Mouse (Mus musculus): Measurements from ENCODE around the gene Inpp5k.

Gene Inpp5k

DNA sequence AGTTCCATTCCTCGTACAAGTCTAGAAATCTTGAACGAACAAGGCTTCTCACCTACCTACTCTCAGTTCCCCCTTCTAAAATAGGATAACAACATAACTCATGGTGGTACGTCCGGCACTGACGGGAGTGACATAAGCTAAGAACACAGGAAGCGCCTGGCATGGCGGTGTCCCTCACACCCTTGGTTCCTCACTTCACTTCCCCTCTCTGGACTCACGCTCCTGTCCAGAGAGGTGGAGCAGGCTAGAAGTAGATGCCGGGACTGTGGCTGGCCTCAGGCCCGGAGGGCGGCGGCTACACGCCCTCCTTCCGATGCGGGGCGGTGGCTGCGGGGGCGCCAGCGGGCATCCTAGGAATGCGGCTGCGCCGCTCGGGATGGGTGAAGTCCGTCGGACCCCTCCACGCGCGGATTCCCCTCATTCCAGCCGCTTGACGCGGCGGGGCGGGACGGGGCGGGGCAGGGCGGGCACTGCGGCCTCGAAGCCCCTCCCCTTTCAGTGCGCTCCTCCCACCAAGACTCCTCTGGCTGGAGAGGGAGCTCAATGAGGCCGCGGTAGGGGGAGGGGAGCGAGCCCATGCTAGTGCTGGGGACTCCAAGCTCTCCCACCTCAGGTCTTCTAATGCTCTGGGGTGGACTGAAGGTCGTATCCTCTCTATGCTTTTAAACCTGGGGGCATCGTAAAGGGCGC, 23.1 kb downstream of the Inpp5k start:
- no peak for ATAC-seq (ENCODE audit: low TSS enrichment)

DNA sequence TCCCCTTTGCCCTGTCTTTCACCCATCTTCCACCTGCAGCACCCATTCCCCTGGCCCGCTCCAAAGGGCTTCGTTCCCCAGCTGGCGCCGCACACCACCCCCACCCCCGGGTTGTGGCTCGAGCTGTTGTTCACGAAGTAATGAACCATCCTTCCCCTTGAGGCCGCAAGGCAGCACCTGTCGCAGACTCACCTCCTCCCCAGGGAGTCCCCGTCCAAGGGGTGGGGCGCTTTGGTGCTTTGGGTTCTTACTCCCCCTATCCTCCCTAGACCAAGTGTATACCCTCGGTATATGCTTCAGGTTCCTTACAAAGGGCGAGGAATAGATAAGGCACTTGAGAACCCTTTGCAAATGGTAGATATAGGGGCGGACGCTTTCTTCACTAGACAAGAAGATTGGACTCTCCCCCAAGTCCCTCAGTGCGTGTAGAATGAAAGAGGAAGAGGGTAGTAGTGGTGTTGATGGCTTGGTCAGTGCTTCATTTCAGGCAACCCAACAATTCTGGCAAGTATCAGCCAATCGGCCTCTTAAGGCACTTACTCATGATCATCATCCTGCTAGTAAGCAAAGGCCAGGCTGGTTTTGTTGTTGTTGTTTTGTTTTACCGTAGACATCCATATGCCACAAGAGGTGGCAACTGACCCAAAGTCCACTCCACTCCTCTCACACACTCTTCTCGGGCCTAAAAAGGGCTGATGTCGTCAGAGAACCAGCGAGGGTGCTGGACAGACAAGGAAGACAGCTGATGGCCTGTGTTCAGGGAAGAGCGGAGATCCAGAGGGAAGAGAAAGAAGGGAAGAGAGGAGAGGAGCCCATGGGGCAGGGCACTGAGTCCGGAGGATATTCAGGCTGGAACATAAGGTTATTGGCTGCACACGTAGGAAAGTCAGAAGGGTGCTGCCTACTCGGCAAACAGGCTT, 23.9 kb downstream of the Inpp5k start:
- ATAC-seq (ENCODE audit: low TSS enrichment) = no peak

DNA sequence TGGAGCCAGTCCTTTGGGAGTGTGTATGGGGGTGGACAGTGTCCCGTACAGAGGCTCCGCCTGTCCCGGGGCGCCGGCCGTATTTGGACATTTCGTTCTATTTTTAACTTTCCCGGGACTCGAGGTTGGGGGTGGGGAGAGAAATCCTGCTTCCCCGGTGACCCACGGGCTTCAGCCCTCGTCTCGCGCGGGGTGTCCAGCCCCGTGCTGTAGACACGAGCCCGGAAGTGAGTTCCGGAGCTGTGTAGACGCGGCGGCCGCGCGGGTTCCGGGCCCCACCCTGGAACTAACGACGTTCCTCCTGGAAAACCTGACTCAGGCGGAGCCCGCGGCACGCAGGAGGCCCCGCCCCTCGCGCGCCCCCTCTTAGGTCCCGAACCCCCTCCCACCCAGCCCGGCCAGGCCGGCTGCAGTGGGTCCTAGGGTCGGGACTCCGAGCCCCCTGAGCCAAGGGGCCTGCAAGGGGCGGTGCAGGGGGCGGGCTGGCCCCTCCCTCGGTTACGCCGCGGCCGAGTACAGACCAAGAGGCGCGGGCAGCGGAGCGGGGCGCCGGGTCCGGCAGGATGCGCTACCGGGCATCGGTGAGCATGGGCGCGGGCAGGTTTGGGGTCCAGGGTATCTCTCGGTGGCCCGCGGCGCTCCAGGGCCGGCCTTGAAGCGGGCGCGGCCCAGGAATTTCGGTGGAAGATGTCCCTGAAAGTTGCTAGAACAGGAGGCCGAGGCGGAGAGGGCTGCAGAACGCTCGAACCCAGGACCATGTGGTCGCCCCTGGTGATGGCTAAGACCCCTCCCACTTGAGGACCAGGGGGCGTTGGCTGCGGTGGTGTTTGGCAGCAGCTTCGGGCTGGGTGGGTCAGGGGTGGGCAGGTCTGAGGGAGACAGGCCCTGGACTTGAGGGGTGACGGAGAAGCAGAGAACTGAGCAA, 25.1 kb downstream of the Inpp5k start:
- ATAC-seq (ENCODE audit: low TSS enrichment) = peak; percentile 25; the same call in 1 of the 2 replicates

DNA sequence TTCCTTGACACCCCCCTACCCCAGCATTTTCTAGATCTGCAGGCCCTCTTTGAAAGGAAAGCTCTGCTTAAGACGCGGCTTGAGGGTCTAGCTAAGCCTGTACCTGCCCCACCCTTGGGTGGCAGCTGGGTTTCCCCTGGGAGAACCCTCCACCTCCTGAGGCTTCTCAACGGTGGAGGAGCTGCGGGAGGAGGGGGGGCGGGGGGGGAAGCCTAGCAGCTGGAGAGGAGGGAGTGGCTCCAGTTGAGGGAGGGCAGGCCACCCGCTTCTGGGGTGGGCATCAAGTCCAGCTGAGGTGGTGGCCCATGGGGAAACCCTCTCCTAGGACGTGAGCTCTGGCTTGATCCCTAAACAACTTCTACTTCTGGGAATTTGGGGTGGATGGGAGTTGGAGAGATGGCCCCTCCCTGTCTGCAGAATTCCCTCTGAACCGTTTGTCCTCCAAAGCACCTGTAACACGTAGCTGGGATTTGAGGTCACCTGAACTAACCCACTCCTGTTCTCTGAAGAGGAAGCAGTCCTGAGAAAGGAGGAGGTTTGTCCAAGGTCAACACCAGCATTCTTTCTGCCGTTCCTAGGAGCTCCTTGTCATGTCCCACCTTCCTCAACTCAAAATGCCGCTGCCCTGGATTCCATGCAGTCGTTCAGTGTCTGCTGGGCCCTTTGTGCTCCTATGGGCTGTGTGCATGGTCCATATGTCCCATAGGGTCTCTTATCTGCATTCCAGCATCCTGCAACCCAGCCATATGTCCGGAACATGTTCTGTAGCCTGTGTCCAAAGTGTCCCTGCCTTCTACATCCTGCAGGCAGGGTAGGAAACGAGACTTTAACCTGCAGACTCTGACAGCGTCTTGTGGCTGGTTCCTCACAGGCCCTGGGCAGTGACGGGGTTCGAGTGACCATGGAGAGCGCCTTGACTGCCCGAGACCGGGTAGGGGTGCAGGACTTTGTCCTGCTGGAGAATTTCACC, 26.1 kb downstream of the Inpp5k start:
- ATAC-seq (ENCODE audit: low TSS enrichment) = no peak

DNA sequence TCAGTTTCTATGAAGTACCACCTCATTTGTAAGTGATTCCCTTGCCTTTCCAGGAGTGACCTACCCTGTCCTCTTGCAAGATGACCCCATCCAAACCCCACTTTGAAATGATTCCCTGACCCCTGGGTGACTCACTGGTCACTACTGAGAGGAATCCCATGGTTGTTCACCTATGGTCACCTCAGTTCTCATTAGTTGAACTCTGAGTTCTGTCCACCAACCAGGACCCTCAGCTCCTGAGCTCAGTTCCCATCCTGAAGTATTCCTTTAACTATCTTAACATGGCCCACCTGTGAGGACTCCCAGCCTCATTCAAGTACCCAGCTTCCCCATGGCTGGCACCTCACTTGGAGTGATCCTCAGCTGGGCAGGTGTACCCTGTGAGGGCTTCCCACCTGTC, 27.1 kb downstream of the Inpp5k start:
- ATAC-seq (ENCODE audit: low TSS enrichment) = no peak

DNA sequence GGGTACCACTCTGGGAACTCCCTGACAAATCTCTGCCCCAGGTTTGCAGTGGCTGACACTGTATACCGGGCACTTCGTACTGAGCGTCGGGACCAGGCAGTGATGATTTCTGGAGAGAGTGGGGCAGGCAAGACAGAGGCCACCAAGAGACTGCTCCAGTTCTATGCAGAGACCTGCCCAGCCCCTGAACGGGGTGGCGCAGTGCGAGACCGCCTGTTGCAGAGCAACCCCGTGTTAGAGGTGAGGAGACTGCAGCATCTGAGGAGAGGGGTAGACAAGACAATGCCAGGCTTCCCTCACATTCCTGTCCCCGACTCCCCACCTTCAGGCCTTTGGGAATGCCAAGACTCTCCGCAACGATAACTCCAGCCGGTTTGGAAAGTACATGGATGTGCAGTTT, 27.5 kb downstream of the Inpp5k start:
- ATAC-seq (ENCODE audit: low TSS enrichment) = no peak

DNA sequence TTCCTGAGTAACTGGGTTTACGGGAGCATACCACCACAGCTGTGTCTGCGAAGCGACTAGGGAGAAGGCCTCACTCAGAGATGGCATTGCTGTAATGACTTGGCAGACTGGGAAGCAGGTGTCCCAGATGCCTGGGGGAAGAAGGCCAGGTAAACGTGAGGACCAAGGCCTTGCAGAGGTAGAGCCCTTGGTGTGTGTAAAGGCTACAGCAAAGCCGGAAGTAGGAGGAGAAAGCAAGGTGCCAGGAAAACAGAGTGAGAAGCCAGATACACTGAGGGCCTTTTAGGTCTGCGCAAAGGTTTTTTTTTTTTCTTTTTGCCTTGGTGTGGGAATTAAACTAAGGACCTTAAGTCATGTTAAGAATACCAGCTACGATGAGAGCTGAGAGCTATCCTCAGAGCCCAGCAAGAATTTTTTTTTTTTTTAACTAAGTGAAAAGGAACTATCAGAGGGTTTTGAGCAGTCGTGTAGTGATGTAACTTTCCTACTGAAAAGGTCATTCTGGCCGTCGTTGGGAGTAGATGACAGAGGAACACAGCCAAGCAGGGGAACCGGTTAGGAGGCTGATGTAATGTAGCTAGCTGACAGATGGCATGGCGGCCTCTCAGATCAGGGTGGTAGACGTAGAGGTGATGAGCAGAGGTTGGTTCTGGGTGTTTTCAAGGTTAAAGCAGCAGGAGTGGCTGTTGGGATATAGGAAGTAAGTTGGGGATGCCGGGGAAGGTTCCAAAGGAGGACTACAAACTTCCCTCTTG, 28.4 kb downstream of the Inpp5k start:
- ATAC-seq (ENCODE audit: low TSS enrichment) = no peak

DNA sequence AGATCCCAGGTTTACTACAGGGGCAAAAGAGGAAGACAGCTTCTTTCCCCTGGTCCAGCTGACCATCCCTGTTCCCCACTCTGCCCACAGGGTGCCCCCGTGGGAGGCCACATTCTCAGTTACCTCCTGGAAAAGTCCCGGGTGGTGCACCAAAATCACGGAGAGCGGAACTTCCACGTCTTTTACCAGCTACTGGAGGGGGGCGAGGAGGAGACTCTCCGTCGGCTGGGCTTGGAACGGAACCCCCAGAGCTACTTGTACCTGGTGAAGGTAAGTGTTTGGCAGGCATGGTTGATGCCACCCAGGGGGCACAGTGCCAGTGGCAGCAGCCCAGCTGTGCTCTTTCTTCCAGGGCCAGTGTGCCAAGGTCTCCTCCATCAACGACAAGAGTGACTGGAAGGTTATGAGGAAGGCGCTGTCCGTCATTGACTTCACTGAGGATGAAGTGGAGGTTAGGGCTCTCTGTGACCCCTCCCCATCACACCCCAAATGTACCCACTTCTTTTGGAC, 29.3 kb downstream of the Inpp5k start:
- ATAC-seq (ENCODE audit: low TSS enrichment) = no peak

DNA sequence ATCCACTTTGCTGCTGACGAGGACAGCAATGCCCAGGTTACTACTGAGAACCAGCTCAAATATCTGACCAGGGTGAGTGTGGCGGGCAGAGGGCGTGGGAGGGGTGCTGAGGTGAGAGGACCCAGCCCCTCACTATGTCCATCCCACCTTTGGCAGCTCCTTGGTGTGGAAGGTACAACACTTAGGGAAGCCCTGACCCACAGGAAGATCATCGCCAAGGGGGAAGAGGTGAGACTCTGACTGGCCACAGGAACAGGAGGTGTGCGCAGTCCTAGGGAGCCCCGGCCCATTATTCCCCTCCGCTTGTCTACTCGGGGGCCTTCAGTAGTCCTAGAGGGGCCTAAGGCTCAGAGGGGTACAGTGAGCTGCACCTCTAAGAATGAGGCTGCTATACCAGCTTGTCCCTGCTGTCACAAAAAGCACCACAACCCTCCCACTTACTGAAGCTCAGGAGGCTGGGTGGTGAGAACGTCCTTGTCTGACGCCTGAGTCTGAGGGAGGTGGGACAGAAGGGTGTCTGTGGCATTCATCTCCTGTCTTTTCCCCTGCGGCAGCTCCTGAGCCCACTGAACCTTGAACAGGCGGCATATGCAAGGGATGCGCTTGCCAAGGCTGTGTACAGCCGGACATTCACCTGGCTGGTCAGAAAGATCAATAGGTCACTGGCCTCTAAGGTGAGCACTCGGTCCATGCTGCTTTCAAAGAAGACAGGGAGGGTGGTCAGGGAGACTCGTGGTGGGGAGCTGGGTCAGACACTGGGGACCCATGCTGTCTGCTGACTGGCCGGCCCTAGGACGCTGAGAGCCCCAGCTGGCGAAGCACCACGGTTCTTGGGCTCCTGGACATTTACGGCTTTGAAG, 30.4 kb downstream of the Inpp5k start:
- ATAC-seq (ENCODE audit: low TSS enrichment) = peak; percentile 70; the same call in 1 of the 2 replicates

DNA sequence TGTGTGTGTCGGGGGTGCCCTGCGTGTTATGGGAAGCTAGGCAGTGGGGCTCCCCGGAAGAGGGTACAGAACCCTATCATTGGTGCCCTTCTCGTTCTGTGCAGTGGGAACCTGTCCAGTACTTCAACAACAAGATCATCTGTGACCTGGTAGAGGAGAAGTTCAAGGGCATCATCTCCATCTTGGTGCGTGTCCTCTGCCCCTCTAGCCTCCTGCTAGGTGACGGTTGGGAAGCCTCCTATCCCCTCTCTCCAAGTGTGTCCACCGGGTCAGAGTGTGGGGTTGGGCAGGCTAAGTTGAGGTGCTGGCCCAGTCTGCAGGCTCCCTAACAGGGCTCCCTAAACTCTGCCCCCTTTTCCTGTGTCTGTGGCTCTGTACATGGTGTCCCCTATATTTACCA, 31.3 kb downstream of the Inpp5k start:
- ATAC-seq (ENCODE audit: low TSS enrichment) = no peak

DNA sequence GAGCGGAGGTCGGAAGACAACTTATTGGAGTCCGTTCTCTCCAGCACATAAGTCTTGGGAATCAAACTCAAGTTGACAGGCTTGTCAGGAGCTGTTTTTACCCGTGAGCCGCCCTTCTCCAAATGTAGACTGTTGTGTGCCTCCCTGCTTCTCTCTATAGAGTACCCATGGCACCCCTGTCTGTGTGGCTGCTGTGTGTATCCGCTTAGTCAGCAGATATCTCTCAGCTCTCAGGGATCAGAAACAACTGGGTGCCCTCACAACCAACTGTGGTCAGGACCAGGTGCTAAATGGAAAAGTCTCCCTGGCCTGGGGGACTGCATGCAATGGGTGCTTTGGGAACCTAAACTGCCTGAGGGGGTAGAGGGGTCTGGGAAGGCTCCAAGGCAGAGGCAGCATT, 35.5 kb downstream of the Inpp5k start:
- ATAC-seq (ENCODE audit: low TSS enrichment) = no peak

DNA sequence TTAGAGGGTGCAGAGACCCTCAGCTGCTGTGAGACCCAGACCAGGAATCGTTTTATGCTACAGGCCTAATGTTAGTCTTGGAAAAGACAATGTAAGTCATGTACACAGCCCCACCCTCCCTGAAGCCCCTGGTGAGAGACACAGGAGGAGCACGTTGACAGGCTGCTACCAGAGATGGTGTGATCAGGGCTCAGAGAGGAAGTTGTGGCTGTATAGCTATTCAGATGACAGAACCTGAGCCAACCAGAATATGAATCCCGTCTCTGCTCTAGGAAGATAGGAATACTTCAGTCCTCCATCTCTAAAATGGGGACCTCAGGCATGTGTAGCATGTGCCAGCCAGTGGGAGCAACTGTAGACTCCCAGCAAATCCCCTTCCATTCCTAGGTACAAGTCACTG, 37.8 kb downstream of the Inpp5k start:
- ATAC-seq (ENCODE audit: low TSS enrichment) = no peak

DNA sequence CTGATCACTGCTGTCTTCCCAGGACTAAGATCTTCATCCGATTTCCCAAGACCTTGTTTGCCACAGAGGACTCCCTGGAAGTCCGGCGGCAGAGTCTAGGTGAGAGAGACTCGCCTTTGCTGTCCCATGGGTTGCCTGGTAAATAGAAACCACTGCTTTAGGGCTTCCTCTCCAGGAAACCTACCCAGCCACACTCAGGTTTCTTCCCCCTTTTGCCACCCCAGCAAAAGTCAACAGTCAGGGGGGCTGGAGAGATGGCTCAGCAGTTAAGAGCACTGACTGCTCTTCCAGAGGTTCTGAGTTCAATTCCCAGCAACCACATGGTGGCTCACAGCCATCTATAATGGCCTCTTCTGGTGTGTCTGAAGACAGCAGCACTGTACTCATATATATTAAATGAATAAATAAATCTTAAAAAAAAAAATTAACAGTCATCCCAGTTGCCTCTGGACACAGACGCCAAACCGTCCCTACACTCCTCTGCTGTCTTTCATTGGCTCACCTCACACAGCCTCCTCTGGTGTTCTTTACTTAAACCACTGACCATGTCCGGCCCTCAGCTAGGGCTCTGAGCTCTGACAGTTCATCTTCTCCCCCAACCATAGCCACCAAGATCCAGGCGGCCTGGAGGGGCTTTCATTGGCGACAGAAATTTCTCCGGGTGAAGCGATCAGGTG, 38.5 kb downstream of the Inpp5k start:
- no peak for ATAC-seq (ENCODE audit: low TSS enrichment)

DNA sequence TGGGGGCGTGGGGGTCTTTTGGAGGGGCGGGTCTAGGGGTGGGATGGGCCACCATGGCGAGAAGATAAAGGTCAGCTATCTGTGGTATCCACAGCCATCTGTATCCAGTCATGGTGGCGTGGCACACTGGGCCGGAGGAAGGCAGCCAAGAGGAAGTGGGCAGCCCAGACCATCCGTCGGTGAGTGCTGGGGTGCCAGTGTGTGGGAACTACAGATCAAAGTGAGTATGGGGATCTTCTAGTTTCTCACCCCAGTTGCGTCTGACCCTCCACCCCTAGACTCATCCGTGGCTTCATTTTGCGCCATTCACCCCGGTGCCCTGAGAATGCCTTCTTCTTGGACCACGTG, 39.0 kb downstream of the Inpp5k start:
- ATAC-seq (ENCODE audit: low TSS enrichment) = no peak

DNA sequence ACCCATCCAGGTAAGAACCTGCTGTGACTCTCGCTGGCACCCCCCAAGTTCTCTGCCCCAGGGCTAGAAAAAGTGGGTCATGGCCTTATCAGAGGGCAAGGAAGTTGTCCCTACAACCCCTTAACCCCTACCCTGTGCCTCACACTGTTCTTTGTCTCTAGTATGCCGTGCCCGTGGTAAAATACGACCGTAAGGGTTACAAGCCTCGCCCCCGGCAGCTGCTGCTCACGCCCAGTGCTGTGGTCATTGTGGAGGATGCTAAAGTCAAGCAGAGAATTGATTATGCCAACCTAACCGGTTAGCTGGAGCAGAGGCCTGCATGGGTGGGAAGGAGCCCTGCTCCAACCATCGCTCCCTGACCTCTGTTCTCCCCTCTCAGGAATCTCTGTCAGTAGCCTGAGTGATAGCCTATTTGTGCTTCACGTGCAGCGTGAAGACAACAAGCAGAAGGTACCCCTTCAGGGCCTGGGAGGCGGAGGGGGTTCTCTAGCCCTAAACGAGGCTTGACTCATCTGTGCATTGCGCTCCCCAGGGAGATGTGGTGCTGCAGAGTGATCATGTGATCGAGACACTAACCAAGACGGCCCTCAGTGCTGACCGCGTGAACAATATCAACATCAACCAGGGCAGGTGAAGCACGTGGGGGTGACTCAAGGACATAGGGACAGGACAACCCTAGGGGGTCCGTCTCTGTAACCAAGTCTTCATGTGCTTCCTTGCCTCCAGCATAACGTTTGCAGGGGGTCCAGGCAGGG, 40.8 kb downstream of the Inpp5k start:
- ATAC-seq (ENCODE audit: low TSS enrichment) = no peak

DNA sequence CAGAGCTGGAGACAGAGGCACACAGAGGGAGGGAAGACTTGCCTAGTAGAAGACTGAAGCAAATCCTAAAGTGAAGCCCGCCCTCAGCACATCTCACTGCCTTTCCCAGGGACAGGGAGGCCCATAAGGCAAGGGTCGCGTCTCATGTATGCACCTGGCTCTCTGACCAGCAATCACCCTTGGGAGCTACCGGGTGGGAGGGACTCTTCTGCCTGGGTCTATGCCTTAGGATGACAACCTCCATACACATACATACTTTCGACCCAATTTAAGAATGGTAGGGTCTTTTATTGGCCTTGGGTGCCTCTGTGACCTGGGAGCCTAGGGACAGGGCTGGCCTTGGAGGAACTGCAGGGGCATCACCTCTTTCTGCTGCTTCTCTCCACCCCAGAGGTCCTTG, 42.6 kb downstream of the Inpp5k start:
- ATAC-seq (ENCODE audit: low TSS enrichment) = no peak

DNA sequence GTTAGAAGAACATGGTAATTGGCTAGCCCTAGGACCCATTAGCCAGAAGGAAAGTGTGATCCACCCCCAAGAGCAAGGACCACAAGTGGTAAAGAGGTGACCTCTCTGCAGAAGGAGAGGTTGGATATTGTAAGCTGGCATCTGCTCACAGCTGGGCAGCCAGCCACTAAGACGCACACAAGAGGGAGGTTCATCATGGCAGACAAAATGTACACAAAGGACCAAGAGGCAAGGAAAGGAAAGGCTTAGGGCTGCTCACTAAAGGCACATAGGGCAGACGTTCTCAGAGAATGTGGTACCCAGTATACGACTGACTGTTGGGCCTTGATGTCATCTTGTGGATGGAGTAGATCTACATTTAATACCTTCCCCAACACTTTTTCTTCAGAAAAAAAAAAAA, 44.1 kb downstream of the Inpp5k start:
- ATAC-seq (ENCODE audit: low TSS enrichment) = no peak
